Mouse (Mus musculus) ES-E14 (cell line): ENCODE measurements around the gene A930017K11Rik.

Experiments used
- CHD2 ChIP-seq: IDR thresholded peaks from 2 replicates; pipeline ENCODE4 v1.6.1; 2014; ENCODE audit warnings: mild to moderate bottlenecking, low read depth, low read length, inconsistent platforms
- HCFC1 ChIP-seq: IDR thresholded peaks from 2 replicates; pipeline ENCODE4 v1.6.1; 2012; ENCODE audit warnings: low read length, inconsistent platforms, borderline replicate concordance; ENCODE audit not compliant: insufficient read depth
- MAFK ChIP-seq: IDR thresholded peaks from 2 replicates; pipeline ENCODE4 v1.6.1; 2014; ENCODE audit warnings: mild to moderate bottlenecking, low read depth, low read length, inconsistent platforms; ENCODE audit not compliant: insufficient read depth
- ZC3H11A ChIP-seq: IDR thresholded peaks from 2 replicates; pipeline ENCODE4 v1.6.1; 2012; ENCODE audit warnings: low read depth, mild to moderate bottlenecking, inconsistent platforms, low read length, borderline replicate concordance
- ZNF384 ChIP-seq: IDR thresholded peaks from 2 replicates; pipeline ENCODE4 v1.6.1; 2012; ENCODE audit warnings: low read depth, low read length, inconsistent platforms

DNA sequence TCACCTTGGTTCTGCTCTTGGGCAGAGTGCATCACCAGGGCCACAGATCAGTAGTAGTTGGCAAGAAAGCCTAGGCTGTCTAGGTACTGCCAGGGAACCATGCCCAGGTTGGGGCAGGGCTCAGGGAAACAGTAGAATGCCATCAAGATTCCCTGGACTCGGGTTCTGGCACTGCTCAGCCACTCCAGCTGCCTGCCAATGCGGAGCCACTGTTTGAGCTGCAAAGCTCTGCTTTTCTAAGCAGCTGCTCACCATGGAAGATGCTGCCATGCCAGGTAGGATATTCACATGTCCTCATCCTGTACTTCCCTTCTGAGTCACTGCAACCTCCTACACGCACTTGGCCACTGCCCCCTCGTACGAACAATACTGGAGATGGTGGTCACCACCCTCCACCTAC, 28.5 kb upstream of the A930017K11Rik start:
- no peak for TF ChIP-seq CHD2
- TF ChIP-seq ZNF384, result no peak
- no peak for TF ChIP-seq MAFK
- no peak for TF ChIP-seq ZC3H11A
- no peak for TF ChIP-seq HCFC1
